Mouse (Mus musculus) WW6 (cell line): ENCODE measurements around the gene Epb41l1.
"Not testable (repeated sequence)": the region's sequence is repeated elsewhere in the genome, so short reads cannot be mapped to it uniquely, and the experiment has no call there.

Source experiments
- DNase-seq: peaks from one replicate; pipeline ENCODE4 v3.0.0-alpha.2; 2013; ENCODE audit warnings: low read depth, low spot score

Gene Epb41l1

GRCm38 (mm10) chr2:156420694-156421380 is at the start of gene Epb41l1:
Gene Epb41l1, plus strand, starts transcription at chr2:156420909.
- no peak for DNase-seq

- no peak for DNase-seq
Observed at GRCm38 (mm10) chr2:156376956-156377355, 43.8 kb upstream of the Epb41l1 start.

GRCm38 (mm10) chr2:156379929-156380328 is 40.8 kb upstream of the Epb41l1 start:
- no peak for DNase-seq

- no peak for DNase-seq
Observed at GRCm38 (mm10) chr2:156381350-156381749, 39.4 kb upstream of the Epb41l1 start.

GRCm38 (mm10) chr2:156392461-156393154 is 28.1 kb upstream of the Epb41l1 start:
- DNase-seq, result not testable (repeated sequence)

GRCm38 (mm10) chr2:156393155-156393828 is 27.4 kb upstream of the Epb41l1 start:
- DNase-seq, result no peak

GRCm38 (mm10) chr2:156394282-156394681 is 26.4 kb upstream of the Epb41l1 start:
- no peak for DNase-seq

- no peak for DNase-seq
Observed at GRCm38 (mm10) chr2:156396096-156396495, 24.6 kb upstream of the Epb41l1 start.

GRCm38 (mm10) chr2:156397988-156398387 is 22.7 kb upstream of the Epb41l1 start:
- DNase-seq, result no peak

- no peak for DNase-seq
Observed at GRCm38 (mm10) chr2:156399485-156399884, 21.2 kb upstream of the Epb41l1 start.

GRCm38 (mm10) chr2:156401331-156401730 is 19.4 kb upstream of the Epb41l1 start:
- no peak for DNase-seq

- no peak for DNase-seq
Observed at GRCm38 (mm10) chr2:156402036-156402435, 18.7 kb upstream of the Epb41l1 start.

GRCm38 (mm10) chr2:156406987-156407386 is 13.7 kb upstream of the Epb41l1 start:
- DNase-seq, result no peak

- no peak for DNase-seq
Observed at GRCm38 (mm10) chr2:156408168-156408567, 12.5 kb upstream of the Epb41l1 start.

GRCm38 (mm10) chr2:156411348-156411747 is 9.4 kb upstream of the Epb41l1 start:
- DNase-seq, result not testable (repeated sequence)

- DNase-seq, result no peak
Observed at GRCm38 (mm10) chr2:156414996-156415395, 5.7 kb upstream of the Epb41l1 start.

- DNase-seq, result no peak
Observed at GRCm38 (mm10) chr2:156415674-156416073, 5.0 kb upstream of the Epb41l1 start.

GRCm38 (mm10) chr2:156417194-156417593 is 3.5 kb upstream of the Epb41l1 start:
- no peak for DNase-seq

- DNase-seq, result no peak
Observed at GRCm38 (mm10) chr2:156418467-156418866, 2.2 kb upstream of the Epb41l1 start.

- DNase-seq, result no peak
Observed at GRCm38 (mm10) chr2:156420327-156420693, 399 bp upstream of the Epb41l1 start.

GRCm38 (mm10) chr2:156421381-156422110 is 837 bp downstream of the Epb41l1 start:
- no peak for DNase-seq

- DNase-seq, result no peak
Observed at GRCm38 (mm10) chr2:156422631-156423030, 1.9 kb downstream of the Epb41l1 start.
